Mouse (Mus musculus): Measurements from ENCODE around the gene Fbln5. TPM values are rescaled to one million over a fixed set of nuclear protein-coding genes. Genes with fewer than 3 reads are reported as not detected.

Gene Fbln5
- polyA plus RNA-seq, 1 experiment from 2014 or later, result 10.7 TPM

DNA sequence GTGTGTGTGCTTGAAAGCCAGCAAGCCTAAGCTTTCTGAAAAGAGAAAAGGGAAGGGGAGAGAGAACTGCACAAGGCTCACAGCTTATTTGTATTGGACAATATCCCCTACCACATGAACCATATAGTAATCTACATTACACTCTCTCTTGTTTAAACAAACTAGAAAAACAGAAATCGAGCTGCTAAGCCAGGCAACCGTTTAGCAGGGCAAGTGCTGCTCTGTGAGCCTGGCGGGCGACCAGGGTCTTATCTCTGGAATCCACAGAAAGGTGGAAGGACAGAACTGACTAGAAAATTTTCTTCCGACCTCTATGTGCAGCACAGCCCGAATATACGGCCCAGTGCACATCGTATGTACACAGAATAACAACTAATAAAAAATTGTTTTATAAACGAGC is 32.5 kb upstream of the Fbln5 start:
- Histone ChIP-seq H3K9ac (replicated peaks) (no peak overlapping the region), H3K27me3 (ENCODE audit: insufficient read depth, low read length) (no peaks in the 10 kb centered on the region), H3K4me2 (ENCODE audit: low read depth, low read length) (no peak overlapping the region), H3K36me3 (replicated peaks; ENCODE audit: insufficient read depth, low read length) (peaks cover 17% of the 10 kb centered on the region; the same call in 1 of the 2 replicates), H3K27ac (ENCODE audit: low read depth) (no peak overlapping the region), H3K4me1 (ENCODE audit: insufficient read depth) (no peaks in the 10 kb centered on the region), H3K4me3 (ENCODE audit: low read depth, low read length) (no peak overlapping the region), H3K9me3 (ENCODE audit: low read length) (no peaks in the 10 kb centered on the region)
- WGBS (ENCODE audit: insufficient replicate concordance), result 72% methylated on average over 9 of the region's 9 CpGs
- TF ChIP-seq CTCF (IDR thresholded peaks at IDR 0.05; ENCODE audit: low read depth) (no peak), EP300 (IDR thresholded peaks at IDR 0.05; ENCODE audit: low read depth) (no peak)
- ATAC-seq (no peak), DNase-seq (no peak)

- Histone ChIP-seq H3K36me3 (replicated peaks; ENCODE audit: insufficient read depth, low read length) (peaks cover 41% of the 10 kb centered on the region), H3K4me3 (ENCODE audit: low read depth, low read length) (no peak overlapping the region), H3K4me1 (ENCODE audit: insufficient read depth) (no peaks in the 10 kb centered on the region), H3K9me3 (ENCODE audit: low read length) (no peaks in the 10 kb centered on the region), H3K9ac (replicated peaks) (no peak overlapping the region), H3K4me2 (ENCODE audit: low read depth, low read length) (no peak overlapping the region), H3K27ac (ENCODE audit: low read depth) (no peak overlapping the region), H3K27me3 (ENCODE audit: insufficient read depth, low read length) (no peaks in the 10 kb centered on the region)
- DNase-seq (no peak), ATAC-seq (no peak)
- TF ChIP-seq CTCF (IDR thresholded peaks at IDR 0.05; ENCODE audit: low read depth) (no peak), EP300 (IDR thresholded peaks at IDR 0.05; ENCODE audit: low read depth) (no peak)
- 77% methylated on average over 10 of the region's 10 CpGs for WGBS (ENCODE audit: insufficient replicate concordance)
Measured at GRCm38 (mm10) chr12:101836546-101837274, 17.9 kb upstream of the Fbln5 start.

GRCm38 (mm10) chr12:101834715-101835114 is 15.9 kb upstream of the Fbln5 start:
- 84% methylated on average over 4 of the region's 4 CpGs for WGBS (ENCODE audit: insufficient replicate concordance)

GRCm38 (mm10) chr12:101833776-101834175 is 14.9 kb upstream of the Fbln5 start:
- peaks cover 39% of the 10 kb centered on the region for H3K36me3 ChIP-seq (replicated peaks; ENCODE audit: insufficient read depth, low read length)
- H3K27me3 ChIP-seq (ENCODE audit: insufficient read depth, low read length), result no peaks in the 10 kb centered on the region
- H3K4me1 ChIP-seq (ENCODE audit: insufficient read depth), result no peaks in the 10 kb centered on the region
- no peak overlapping the region for H3K9ac ChIP-seq (replicated peaks)
- TF ChIP-seq CTCF (IDR thresholded peaks at IDR 0.05; ENCODE audit: low read depth) (no peak), EP300 (IDR thresholded peaks at IDR 0.05; ENCODE audit: low read depth) (no peak)
- H3K4me3 ChIP-seq (ENCODE audit: low read depth, low read length), result no peak overlapping the region
- H3K27ac ChIP-seq (ENCODE audit: low read depth), result no peak overlapping the region
- 90% methylated on average over 8 of the region's 8 CpGs for WGBS (ENCODE audit: insufficient replicate concordance)
- no peak overlapping the region for H3K4me2 ChIP-seq (ENCODE audit: low read depth, low read length)
- DNase-seq (no peak), ATAC-seq (no peak)
- no peaks in the 10 kb centered on the region for H3K9me3 ChIP-seq (ENCODE audit: low read length)

More at GRCm38 (mm10) chr12:101834715-101835114, 15.9 kb upstream of the Fbln5 start:
- H3K4me1 ChIP-seq (ENCODE audit: insufficient read depth), result no peaks in the 10 kb centered on the region
- H3K4me2 ChIP-seq (ENCODE audit: low read depth, low read length), result no peak overlapping the region
- H3K36me3 ChIP-seq (replicated peaks; ENCODE audit: insufficient read depth, low read length), result peaks cover 41% of the 10 kb centered on the region
- no peak overlapping the region for H3K4me3 ChIP-seq (ENCODE audit: low read depth, low read length)
- H3K27ac ChIP-seq (ENCODE audit: low read depth), result no peak overlapping the region
- H3K9me3 ChIP-seq (ENCODE audit: low read length), result no peaks in the 10 kb centered on the region
- no peak overlapping the region for H3K9ac ChIP-seq (replicated peaks)
- TF ChIP-seq CTCF (IDR thresholded peaks at IDR 0.05; ENCODE audit: low read depth) (no peak), EP300 (IDR thresholded peaks at IDR 0.05; ENCODE audit: low read depth) (no peak)
- DNase-seq (no peak), ATAC-seq (no peak)
- H3K27me3 ChIP-seq (ENCODE audit: insufficient read depth, low read length), result no peaks in the 10 kb centered on the region

DNA sequence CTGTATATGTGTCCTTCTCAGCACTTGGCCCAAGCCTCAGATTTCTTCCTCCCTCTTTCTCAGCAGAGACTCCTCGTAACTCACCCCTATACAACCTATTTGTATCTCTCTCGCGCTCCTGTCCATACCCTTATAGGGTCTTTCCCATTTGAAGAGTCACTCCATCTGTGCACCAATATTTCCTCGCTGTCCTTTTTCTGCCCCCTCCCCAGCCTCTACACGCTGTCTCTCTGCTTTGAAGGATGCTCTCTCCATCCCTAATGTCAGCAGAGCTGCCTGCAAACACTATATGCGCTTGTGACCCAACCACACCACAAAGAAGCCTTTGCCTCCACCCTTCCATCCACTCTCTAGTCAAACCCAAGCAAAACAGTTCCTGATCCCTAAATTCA is 14.3 kb upstream of the Fbln5 start:
- Histone ChIP-seq H3K9ac (replicated peaks) (no peak overlapping the region), H3K36me3 (replicated peaks; ENCODE audit: insufficient read depth, low read length) (peaks cover 33% of the 10 kb centered on the region), H3K4me2 (ENCODE audit: low read depth, low read length) (no peak overlapping the region), H3K27ac (ENCODE audit: low read depth) (no peak overlapping the region), H3K27me3 (ENCODE audit: insufficient read depth, low read length) (no peaks in the 10 kb centered on the region), H3K4me3 (ENCODE audit: low read depth, low read length) (no peak overlapping the region), H3K4me1 (ENCODE audit: insufficient read depth) (no peaks in the 10 kb centered on the region), H3K9me3 (ENCODE audit: low read length) (no peaks in the 10 kb centered on the region)
- DNase-seq, result no peak
- TF ChIP-seq EP300 (IDR thresholded peaks at IDR 0.05; ENCODE audit: low read depth), result no peak
- TF ChIP-seq CTCF (IDR thresholded peaks at IDR 0.05; ENCODE audit: low read depth), result no peak
- WGBS (ENCODE audit: insufficient replicate concordance), result 87% methylated on average over 6 of the region's 6 CpGs
- ATAC-seq, result no peak

DNA sequence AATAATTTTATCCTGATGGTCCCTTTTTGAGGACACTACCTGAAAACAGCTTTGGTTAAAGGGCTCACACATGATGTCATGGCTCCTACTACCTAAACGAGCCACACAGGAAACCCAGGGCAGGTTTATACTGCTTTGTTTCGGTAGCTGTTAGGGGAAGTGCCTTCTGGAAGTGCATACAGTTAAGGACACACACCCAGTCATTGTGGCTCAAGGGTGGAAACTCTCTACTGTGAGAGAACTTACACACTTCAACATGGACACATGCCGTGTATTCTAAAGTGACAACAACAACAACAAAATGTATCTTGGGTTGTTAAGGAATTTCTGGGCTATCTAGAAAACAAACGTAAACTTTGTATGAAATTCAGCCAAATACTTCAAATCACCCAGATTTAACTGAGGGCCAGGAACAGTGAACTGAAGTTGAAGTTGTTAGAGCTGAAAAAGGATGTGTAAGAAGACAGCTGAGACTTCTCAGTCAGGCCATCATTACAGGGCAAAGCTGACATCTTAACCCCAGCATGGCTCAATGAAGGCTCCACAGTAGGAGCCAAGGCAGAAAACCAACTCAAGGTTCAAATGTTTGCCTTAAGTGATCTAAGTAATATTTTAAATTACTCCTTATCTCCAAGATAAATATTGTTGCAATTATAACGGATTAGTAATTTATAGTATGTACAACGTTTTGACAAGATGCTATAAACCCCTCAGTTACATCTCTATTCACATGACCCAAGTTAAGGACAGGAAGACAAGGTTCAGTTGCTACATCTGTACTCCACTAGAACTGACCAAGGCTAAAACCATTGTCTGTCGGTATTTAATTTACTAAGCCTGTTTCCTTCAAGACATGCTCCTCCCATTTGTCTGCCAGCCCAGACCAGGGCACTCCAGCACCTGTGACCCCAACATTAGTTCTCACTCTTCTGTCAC is 13.6 kb upstream of the Fbln5 start:
- no peaks in the 10 kb centered on the region for H3K27me3 ChIP-seq (ENCODE audit: insufficient read depth, low read length)
- 55% methylated on average over 7 of the region's 7 CpGs for WGBS (ENCODE audit: insufficient replicate concordance)
- H3K36me3 ChIP-seq (replicated peaks; ENCODE audit: insufficient read depth, low read length), result peaks cover 27% of the 10 kb centered on the region
- TF ChIP-seq CTCF (IDR thresholded peaks at IDR 0.05; ENCODE audit: low read depth) (no peak), EP300 (IDR thresholded peaks at IDR 0.05; ENCODE audit: low read depth) (no peak)
- H3K4me3 ChIP-seq (ENCODE audit: low read depth, low read length), result no peak overlapping the region
- H3K27ac ChIP-seq (ENCODE audit: low read depth), result no peak overlapping the region
- no peaks in the 10 kb centered on the region for H3K9me3 ChIP-seq (ENCODE audit: low read length)
- H3K4me2 ChIP-seq (ENCODE audit: low read depth, low read length), result no peak overlapping the region
- ATAC-seq (no peak), DNase-seq (no peak)
- H3K9ac ChIP-seq (replicated peaks), result no peak overlapping the region
- no peaks in the 10 kb centered on the region for H3K4me1 ChIP-seq (ENCODE audit: insufficient read depth)

Measured in liver, postnatal 0 days (tissue).